Mouse (Mus musculus) neural tube, embryonic 14.5 days (tissue): Measurements from ENCODE around the gene Efhd2. TPM values are rescaled to one million over a fixed set of nuclear protein-coding genes. Genes with fewer than 3 reads are reported as not detected.

Source experiments
- ATAC-seq: fragments of 200-750 bp; cut with Nextera tagmentation; 2 replicates; pipeline ENCODE4 v1.8.0; 2017; ENCODE audit warnings: low read depth, mild to moderate bottlenecking, moderate TSS enrichment, moderate library complexity
- H3K27ac ChIP-seq: fragments of 300-500 bp; sonication (generic); 2 replicates; pipeline ENCODE4 v1.5.1; 2014; ENCODE audit warnings: low read depth, mild to moderate bottlenecking, control low read depth, low read length, moderate library complexity, mixed read lengths
- H3K27me3 ChIP-seq: fragments of 300-500 bp; sonication (generic); 2 replicates; pipeline ENCODE4 v1.6.1; 2014; ENCODE audit warnings: low read length; ENCODE audit not compliant: control insufficient read depth, insufficient read depth
- H3K36me3 ChIP-seq: fragments of 300-500 bp; sonication (generic); 2 replicates; pipeline ENCODE4 v1.6.1; 2014; ENCODE audit warnings: low read length, mixed read lengths; ENCODE audit not compliant: control insufficient read depth, insufficient read depth
- H3K4me1 ChIP-seq: fragments of 300-500 bp; sonication (generic); 2 replicates; pipeline ENCODE4 v1.6.1; 2014; ENCODE audit warnings: low read length; ENCODE audit not compliant: control insufficient read depth, insufficient read depth
- H3K4me2 ChIP-seq: fragments of 300-500 bp; sonication (generic); 2 replicates; pipeline ENCODE4 v1.6.1; 2014; ENCODE audit warnings: mild to moderate bottlenecking, low read depth, low read length, control low read depth
- H3K4me3 ChIP-seq: fragments of 300-500 bp; sonication (generic); 2 replicates; pipeline ENCODE4 v1.5.1; 2014; ENCODE audit warnings: low read depth, low read length, control low read depth, mixed read lengths
- H3K9ac ChIP-seq: fragments of 300-500 bp; sonication (generic); replicated peaks from 2 replicates; pipeline ENCODE4 v1.6.1; 2014; ENCODE audit warnings: low read depth, mild to moderate bottlenecking, control low read depth, low read length, mixed read lengths
- H3K9me3 ChIP-seq: fragments of 300-500 bp; sonication (generic); 2 replicates; pipeline ENCODE4 v1.6.1; 2016; ENCODE audit warnings: low read length; ENCODE audit not compliant: control insufficient read depth
- WGBS: fragments of 180-500 bp; shearing (Covaris S2); extraction: QIAGEN DNeasy Blood & Tissue Kit; methylation state at CpG from one replicate; pipeline ENCODE4 v1.1.7; 2014; 5-methylcytosine and 5-hydroxymethylcytosine counted together
- polyA plus RNA-seq: library from polyadenylated mRNA; unstranded; fragments of >200 nt; fragmentation: Nextera tagmentation; extraction: Ambion mirVana; gene quantifications from 2 replicates; pipeline ENCODE4 v1.2.1, GENCODE M21; 2014

Gene Efhd2
- polyA plus RNA-seq, 1 experiment from 2014 or later: 33.2 TPM

- Histone ChIP-seq H3K27me3 (no peaks in the 10 kb centered on the region), H3K4me3 (peak overlapping the region; percentile 77; the same call in 1 of the 2 replicates), H3K9me3 (no peaks in the 10 kb centered on the region), H3K4me2 (peak overlapping the region; percentile 64), H3K27ac (no peak overlapping the region), H3K36me3 (no peaks in the 10 kb centered on the region), H3K9ac (peak overlapping the region; percentile 81), H3K4me1 (peaks cover 27% of the 10 kb centered on the region)
- 74% methylated on average over 9 of the region's 9 CpGs for WGBS
- no peak for ATAC-seq
Observed at GRCm38 (mm10) chr4:141872977-141873376, 1.7 kb downstream of the Efhd2 start.

GRCm38 (mm10) chr4:141871909-141872308 lies 2.8 kb downstream of the Efhd2 start:
- Histone ChIP-seq H3K9ac (peak overlapping the region; percentile 34; the same call in 1 of the 2 replicates), H3K27ac (peak overlapping the region; percentile 66), H3K36me3 (no peaks in the 10 kb centered on the region), H3K4me2 (peak overlapping the region; percentile 64), H3K4me3 (no peak overlapping the region), H3K4me1 (peaks cover 37% of the 10 kb centered on the region), H3K9me3 (no peaks in the 10 kb centered on the region), H3K27me3 (no peaks in the 10 kb centered on the region)
- WGBS: 48% methylated on average over 9 of the region's 9 CpGs
- ATAC-seq: no peak

DNA sequence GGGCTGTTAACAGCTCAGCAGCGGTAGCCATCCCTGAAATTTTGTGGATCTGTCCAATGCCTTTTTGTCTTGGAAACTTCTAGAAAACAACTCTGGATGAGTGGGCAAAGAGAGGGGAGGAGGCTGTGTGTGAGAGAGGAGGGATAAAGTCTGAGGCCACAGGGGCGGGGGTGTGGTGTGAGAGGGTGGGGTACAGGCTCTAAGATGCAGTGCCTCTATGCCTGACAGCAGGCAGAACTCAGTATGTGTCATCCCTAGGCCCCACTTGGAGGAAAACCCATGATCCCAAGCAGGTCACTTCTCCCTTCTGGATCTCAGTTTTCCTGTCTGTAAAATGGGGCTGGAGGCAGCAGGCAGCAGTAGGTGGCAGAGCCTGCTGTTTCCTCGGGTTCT lies 3.4 kb downstream of the Efhd2 start:
- Histone ChIP-seq H3K27me3 (no peaks in the 10 kb centered on the region), H3K27ac (no peak overlapping the region), H3K4me1 (peaks cover 37% of the 10 kb centered on the region), H3K4me3 (no peak overlapping the region), H3K4me2 (peak overlapping the region; percentile 64; the same call in 1 of the 2 replicates), H3K9ac (no peak overlapping the region), H3K36me3 (no peaks in the 10 kb centered on the region), H3K9me3 (no peaks in the 10 kb centered on the region)
- ATAC-seq: no peak
- WGBS: 95% methylated on average over 3 of the region's 3 CpGs

GRCm38 (mm10) chr4:141870666-141871332 lies 3.9 kb downstream of the Efhd2 start:
- Histone ChIP-seq H3K9me3 (no peaks in the 10 kb centered on the region), H3K27me3 (no peaks in the 10 kb centered on the region), H3K36me3 (no peaks in the 10 kb centered on the region), H3K4me2 (no peak overlapping the region), H3K4me1 (peaks cover 37% of the 10 kb centered on the region), H3K9ac (no peak overlapping the region), H3K27ac (no peak overlapping the region), H3K4me3 (no peak overlapping the region)
- ATAC-seq: no peak
- 67% methylated on average over 11 of the region's 11 CpGs for WGBS

DNA sequence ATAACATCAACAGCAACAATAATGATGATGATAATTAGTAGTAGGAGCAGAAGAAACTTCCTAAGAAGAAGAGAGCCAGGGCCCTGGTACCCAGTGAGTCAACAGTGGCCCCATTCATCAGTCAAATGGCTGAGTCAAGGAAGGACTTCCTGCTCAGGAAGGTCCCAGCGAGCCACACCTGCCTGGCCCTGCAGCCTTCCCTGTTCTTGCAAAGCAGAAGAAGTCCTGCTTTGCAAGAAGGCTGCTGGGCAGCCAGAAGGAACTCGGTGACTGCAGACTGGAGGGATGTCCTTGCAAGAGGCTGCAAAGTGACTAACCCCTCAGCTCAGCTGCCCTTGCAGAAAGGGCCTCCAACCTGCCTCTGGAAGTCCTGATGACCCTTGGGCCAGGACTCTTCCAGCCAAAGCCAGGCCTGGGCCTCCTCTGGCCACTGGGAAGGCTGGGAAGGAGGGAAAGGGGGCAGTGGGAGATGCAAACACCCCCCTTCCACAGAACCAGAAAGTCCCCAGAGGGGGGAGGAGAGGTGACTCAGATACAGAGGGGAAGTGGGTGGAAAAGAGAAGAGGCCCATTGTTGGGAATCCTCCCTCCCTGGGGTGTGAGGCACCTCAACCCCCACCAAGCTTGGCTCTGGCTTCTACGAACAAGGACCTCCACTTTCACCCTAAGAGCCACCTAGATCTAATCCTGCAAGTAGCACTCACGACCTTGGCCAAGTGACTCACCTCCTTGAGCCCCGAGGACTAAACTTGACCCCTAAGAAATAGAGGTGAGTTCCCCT lies 5.1 kb downstream of the Efhd2 start:
- Histone ChIP-seq H3K27me3 (no peaks in the 10 kb centered on the region), H3K27ac (no peak overlapping the region), H3K4me3 (no peak overlapping the region), H3K4me1 (peaks cover 33% of the 10 kb centered on the region), H3K4me2 (no peak overlapping the region), H3K9me3 (no peaks in the 10 kb centered on the region), H3K9ac (no peak overlapping the region), H3K36me3 (no peaks in the 10 kb centered on the region)
- no peak for ATAC-seq
- WGBS: 86% methylated on average over 5 of the region's 5 CpGs

DNA sequence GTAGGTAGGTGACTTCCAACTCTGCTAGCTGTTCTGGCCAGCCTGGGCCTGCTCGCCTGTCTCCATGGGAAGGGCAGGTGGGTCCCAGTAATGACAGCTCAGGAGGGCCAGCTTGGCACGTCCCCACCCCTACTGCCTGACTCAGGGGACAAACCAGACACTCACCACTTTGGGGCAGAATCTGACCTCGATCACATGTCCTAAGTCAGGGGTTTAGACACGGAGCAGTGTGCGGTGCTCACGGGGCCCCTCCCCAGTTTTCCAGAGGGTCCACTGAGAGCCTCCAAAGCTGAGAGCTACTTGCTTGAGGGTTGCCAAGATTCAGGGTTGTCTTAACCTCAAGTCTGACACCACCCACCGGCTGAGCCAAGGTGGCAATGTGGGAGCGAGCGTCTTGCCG lies 6.7 kb downstream of the Efhd2 start:
- Histone ChIP-seq H3K9me3 (no peaks in the 10 kb centered on the region), H3K4me2 (no peak overlapping the region), H3K4me3 (no peak overlapping the region), H3K4me1 (peaks cover 28% of the 10 kb centered on the region), H3K27me3 (no peaks in the 10 kb centered on the region), H3K9ac (no peak overlapping the region), H3K27ac (peak overlapping the region; percentile 60), H3K36me3 (no peaks in the 10 kb centered on the region)
- 68% methylated on average over 10 of the region's 10 CpGs for WGBS
- ATAC-seq: no peak

DNA sequence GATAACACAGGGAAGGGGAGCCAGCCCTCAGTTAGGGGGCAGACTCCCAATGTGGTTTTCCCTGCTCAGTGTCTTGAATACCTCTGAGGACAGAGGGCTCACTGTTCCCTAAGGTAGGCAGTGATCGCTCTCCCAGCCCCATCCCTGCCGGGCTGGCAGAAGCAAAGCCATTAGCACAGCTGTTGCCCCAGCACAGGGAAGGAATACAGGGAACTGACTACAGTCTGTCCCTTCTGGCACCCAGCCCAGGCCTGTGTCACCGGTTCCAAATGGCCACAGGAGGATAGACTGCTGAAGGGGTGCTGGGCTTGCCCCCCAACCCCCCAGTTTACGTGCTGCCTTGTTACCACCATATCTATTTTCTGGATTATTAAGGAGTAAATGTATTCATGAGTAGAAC lies 7.2 kb downstream of the Efhd2 start:
- 19% methylated on average over 4 of the region's 4 CpGs for WGBS
- Histone ChIP-seq H3K4me1 (peaks cover 24% of the 10 kb centered on the region), H3K9ac (no peak overlapping the region), H3K9me3 (no peaks in the 10 kb centered on the region), H3K27ac (peak overlapping the region; percentile 60), H3K4me2 (0 out of 2 replicates have a peak overlapping the region, but pooled peaks have one; percentile 11), H3K27me3 (no peaks in the 10 kb centered on the region), H3K4me3 (no peak overlapping the region), H3K36me3 (no peaks in the 10 kb centered on the region)
- ATAC-seq: peak; percentile 85

- Histone ChIP-seq H3K9me3 (no peaks in the 10 kb centered on the region), H3K36me3 (no peaks in the 10 kb centered on the region), H3K4me2 (0 out of 2 replicates have a peak overlapping the region, but pooled peaks have one; percentile 11), H3K4me3 (no peak overlapping the region), H3K27ac (peak overlapping the region; percentile 60), H3K9ac (no peak overlapping the region), H3K27me3 (no peaks in the 10 kb centered on the region), H3K4me1 (peaks cover 22% of the 10 kb centered on the region)
- 19% methylated on average over 10 of the region's 10 CpGs for WGBS
- peak; percentile 50; the same call in 1 of the 2 replicates for ATAC-seq
Observed at GRCm38 (mm10) chr4:141866933-141867490, 7.7 kb downstream of the Efhd2 start.

DNA sequence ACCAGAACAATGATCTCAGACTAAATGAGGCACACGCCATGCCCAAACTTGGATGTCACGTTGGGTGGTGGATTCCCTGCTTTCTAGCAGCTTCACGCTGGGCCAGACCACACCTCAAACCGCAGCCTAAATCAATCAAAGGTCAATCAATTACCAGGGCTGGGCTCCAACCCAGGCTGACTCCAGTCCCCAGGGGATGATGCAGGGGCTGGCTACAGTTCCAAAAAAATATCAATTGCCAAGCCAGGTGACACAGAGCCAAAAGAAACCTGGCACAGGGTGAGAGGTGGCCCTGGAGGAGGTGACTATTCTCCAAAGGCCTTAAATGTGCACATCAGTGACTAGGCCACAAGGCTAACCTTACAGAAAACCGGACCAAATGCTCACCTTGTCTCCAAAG lies 9.1 kb downstream of the Efhd2 start:
- 0 out of 2 replicates have a peak, but pooled peaks cover 4% of the 10 kb centered on the region for H3K36me3 ChIP-seq
- H3K27ac ChIP-seq: no peak overlapping the region
- H3K4me1 ChIP-seq: peaks cover 18% of the 10 kb centered on the region
- no peak for ATAC-seq
- H3K9ac ChIP-seq: no peak overlapping the region
- no peak overlapping the region for H3K4me3 ChIP-seq
- no peak overlapping the region for H3K4me2 ChIP-seq
- no peaks in the 10 kb centered on the region for H3K27me3 ChIP-seq
- 80% methylated on average over 5 of the region's 5 CpGs for WGBS
- H3K9me3 ChIP-seq: no peaks in the 10 kb centered on the region
